Mouse (Mus musculus) brain, embryonic 14.5 days (tissue): ENCODE results near the gene Sumo2. TPM values are rescaled to one million over a fixed set of nuclear protein-coding genes. Genes with fewer than 3 reads are reported as not detected.
"Not testable (repeated sequence)": the region's sequence is repeated elsewhere in the genome, so short reads cannot be mapped to it uniquely, and the experiment has no call there.

Experiments used
- DNase-seq: peaks from one replicate; pipeline ENCODE4 v3.0.0-alpha.2; 2011; ENCODE audit warnings: low read depth
- CTCF ChIP-seq: fragments of 200-500 bp; IDR thresholded peaks from 2 replicates; pipeline ENCODE4 v1.5.1; 2012; ENCODE audit warnings: inconsistent platforms, mild to moderate bottlenecking, moderate library complexity, borderline replicate concordance; ENCODE audit not compliant: insufficient read depth, insufficient read length; ENCODE audit errors: extremely low read depth
- POLR2A ChIP-seq: fragments of 200-500 bp; IDR thresholded peaks from 2 replicates; pipeline ENCODE4 v1.6.1; 2012; ENCODE audit warnings: mild to moderate bottlenecking, inconsistent platforms, borderline replicate concordance; ENCODE audit not compliant: poor library complexity, insufficient read depth, insufficient read length, severe bottlenecking; ENCODE audit errors: extremely low read depth
- polyA plus RNA-seq: library from polyadenylated mRNA; depleted of rRNA; stranded (reverse); fragments of >200 nt; gene quantifications from 2 replicates; pipeline ENCODE4 v1.2.3, GENCODE M21; 2012

Sumo2 gene
- polyA plus RNA-seq, 1 experiment = 702 TPM

- no peak for DNase-seq
- no peak for TF ChIP-seq CTCF
- no peak for TF ChIP-seq POLR2A
Measured at GRCm38 (mm10) chr11:115543571-115543970, 7.5 kb upstream of the Sumo2 start.

GRCm38 (mm10) chr11:115538045-115538444, 2.0 kb upstream of the Sumo2 start:
- TF ChIP-seq POLR2A (no peak), CTCF (no peak)
- DNase-seq = no peak

GRCm38 (mm10) chr11:115536856-115537568, 936 bp upstream of the Sumo2 start:
- no peak for TF ChIP-seq CTCF
- no peak for TF ChIP-seq POLR2A

GRCm38 (mm10) chr11:115535401-115536037, 557 bp downstream of the Sumo2 start:
- peak; percentile 83 for DNase-seq
- TF ChIP-seq CTCF = no peak
- TF ChIP-seq POLR2A = no peak

More at GRCm38 (mm10) chr11:115536856-115537568, 936 bp upstream of the Sumo2 start:
- DNase-seq = no peak

- TF ChIP-seq POLR2A = no peak
- TF ChIP-seq CTCF = no peak
- peak; percentile 24 for DNase-seq
Measured at GRCm38 (mm10) chr11:115534759-115535371, 1.2 kb downstream of the Sumo2 start.

- not testable (repeated sequence) for DNase-seq
Measured at GRCm38 (mm10) chr11:115526446-115526845, 9.6 kb downstream of the Sumo2 start.

- no peak for TF ChIP-seq POLR2A
- TF ChIP-seq CTCF = no peak
- DNase-seq = no peak
Measured at GRCm38 (mm10) chr11:115522703-115523102, 13.4 kb downstream of the Sumo2 start.

- DNase-seq = no peak
- no peak for TF ChIP-seq CTCF
- no peak for TF ChIP-seq POLR2A
Measured at GRCm38 (mm10) chr11:115522238-115522637, 13.8 kb downstream of the Sumo2 start.

- no peak for DNase-seq
- TF ChIP-seq CTCF (no peak), POLR2A (no peak)
Measured at GRCm38 (mm10) chr11:115521080-115521479, 15.0 kb downstream of the Sumo2 start.

GRCm38 (mm10) chr11:115520218-115520617, 15.9 kb downstream of the Sumo2 start:
- no peak for TF ChIP-seq POLR2A
- TF ChIP-seq CTCF = no peak

GRCm38 (mm10) chr11:115519581-115519980, 16.5 kb downstream of the Sumo2 start:
- no peak for DNase-seq
- TF ChIP-seq POLR2A (no peak), CTCF (no peak)

More at GRCm38 (mm10) chr11:115520218-115520617, 15.9 kb downstream of the Sumo2 start:
- DNase-seq = no peak
